Mouse (Mus musculus): ENCODE data around the gene Rbm18.

- TF ChIP-seq CTCF (IDR thresholded peaks at IDR 0.05; ENCODE audit: low read depth, low read length) (no peak), POLR2A (IDR thresholded peaks at IDR 0.05; ENCODE audit: extremely low read depth, insufficient read depth, low read length) (no peak)
These were observed 69.4 kb downstream of the Rbm18 start for GRCm38 (mm10) chr2:36067132-36067531.

Data from liver, adult 2 months (tissue).